Mouse (Mus musculus) R1 (cell line): Measurements from ENCODE around the gene Trim58.

Experiments
- DNase-seq: peaks from one replicate; pipeline ENCODE4 v3.0.0-alpha.2; 2018; ENCODE audit warnings: low read depth, low spot score

Gene Trim58

GRCm38 (mm10) chr11:58640272-58640867 is at the start of gene Trim58:
Gene Trim58, plus strand, starts transcription at chr11:58640465.
- DNase-seq: no peak

- no peak for DNase-seq
Observed at GRCm38 (mm10) chr11:58594814-58595213, 45.5 kb upstream of the Trim58 start, which contains the start of gene Olfr324. Gene Olfr324, plus strand, starts transcription at chr11:58595114.

GRCm38 (mm10) chr11:58597837-58598236 is 42.4 kb upstream of the Trim58 start:
- DNase-seq: no peak

- peak; percentile 14 for DNase-seq
Observed at GRCm38 (mm10) chr11:58602062-58602461, 38.2 kb upstream of the Trim58 start.

- DNase-seq: peak; percentile 71
Observed at GRCm38 (mm10) chr11:58602800-58603560, 37.3 kb upstream of the Trim58 start.

GRCm38 (mm10) chr11:58604688-58605087 is 35.6 kb upstream of the Trim58 start:
- no peak for DNase-seq

GRCm38 (mm10) chr11:58605228-58605627 is 35.0 kb upstream of the Trim58 start:
- DNase-seq: no peak

- no peak for DNase-seq
Observed at GRCm38 (mm10) chr11:58606177-58606919, 33.9 kb upstream of the Trim58 start.

- DNase-seq: no peak
Observed at GRCm38 (mm10) chr11:58607030-58607429, 33.2 kb upstream of the Trim58 start.

- DNase-seq: no peak
Observed at GRCm38 (mm10) chr11:58613359-58613758, 26.9 kb upstream of the Trim58 start.

DNA sequence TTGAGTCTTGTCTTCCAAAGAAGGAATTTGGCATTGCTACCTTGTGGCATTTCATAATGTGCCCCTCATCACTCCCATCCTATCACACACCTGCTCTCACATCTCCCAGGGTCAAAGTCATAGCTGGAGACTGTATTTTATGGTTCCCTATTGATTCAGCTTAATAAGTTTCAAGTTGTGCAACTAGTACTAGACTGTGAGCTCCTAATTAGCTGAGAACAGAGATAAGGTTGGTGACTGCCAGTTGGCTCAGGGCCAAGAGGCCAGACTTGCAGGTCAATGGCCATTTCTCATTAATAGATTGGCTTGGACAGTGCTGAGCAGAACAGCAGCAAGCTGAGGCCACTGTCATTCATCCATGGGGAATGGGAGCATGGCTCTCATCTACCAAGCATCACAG is 25.7 kb upstream of the Trim58 start:
- no peak for DNase-seq

- no peak for DNase-seq
Observed at GRCm38 (mm10) chr11:58615975-58616374, 24.3 kb upstream of the Trim58 start, which contains the start of gene 2210407C18Rik. Gene 2210407C18Rik, minus strand, starts transcription at chr11:58616075.

DNA sequence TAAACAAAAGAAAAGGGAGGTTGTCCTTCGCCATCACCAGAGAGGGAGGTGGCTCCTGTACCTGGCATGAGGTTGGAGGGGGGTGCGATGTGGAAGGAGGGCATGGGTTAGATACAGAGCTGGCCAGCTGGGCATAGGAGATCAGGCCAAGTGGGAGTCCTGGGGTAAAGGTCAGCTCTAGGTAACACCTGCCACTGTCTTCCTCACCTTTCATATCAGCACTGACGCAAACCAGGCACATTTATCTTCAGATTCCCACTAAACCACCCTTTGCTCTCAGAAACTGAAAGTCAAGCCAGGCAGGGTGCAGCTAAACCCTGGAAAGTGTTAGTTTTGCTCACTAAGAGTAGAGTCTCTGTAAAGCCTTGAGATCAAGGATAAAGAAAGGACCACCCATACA is 21.9 kb upstream of the Trim58 start:
- DNase-seq: no peak

- DNase-seq: no peak
Observed at GRCm38 (mm10) chr11:58618793-58619192, 21.5 kb upstream of the Trim58 start.

- no peak for DNase-seq
Observed at GRCm38 (mm10) chr11:58626146-58626545, 14.1 kb upstream of the Trim58 start.

DNA sequence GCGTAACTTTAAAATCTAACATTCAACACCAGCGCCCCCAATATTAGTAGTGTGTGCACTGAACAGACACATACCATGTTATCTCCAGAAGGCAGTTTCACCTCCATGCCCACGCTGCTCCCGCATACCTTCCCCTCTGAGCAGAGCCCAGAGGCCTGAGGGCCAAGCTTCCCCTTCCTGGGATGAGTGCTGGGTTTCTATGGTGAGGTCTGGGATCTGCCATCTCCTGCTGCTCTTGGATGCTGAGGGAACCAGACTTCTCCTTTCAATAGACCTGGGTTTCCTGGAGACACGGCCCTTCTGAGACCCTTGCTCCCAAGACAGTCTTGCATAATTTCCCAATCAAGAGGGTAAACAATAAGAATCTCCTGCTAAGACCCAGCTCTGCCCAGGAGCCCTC is 9.9 kb upstream of the Trim58 start, which contains the start of gene Olfr323:
TSS of gene Olfr323 (minus strand) at position 101 of the 400 bp plus-strand sequence.
- no peak for DNase-seq

- no peak for DNase-seq
Observed at GRCm38 (mm10) chr11:58634878-58635277, 5.4 kb upstream of the Trim58 start.

- peak; percentile 57 for DNase-seq
Observed at GRCm38 (mm10) chr11:58636376-58636977, 3.8 kb upstream of the Trim58 start.

- DNase-seq: no peak
Observed at GRCm38 (mm10) chr11:58638176-58638701, 2.0 kb upstream of the Trim58 start.

DNA sequence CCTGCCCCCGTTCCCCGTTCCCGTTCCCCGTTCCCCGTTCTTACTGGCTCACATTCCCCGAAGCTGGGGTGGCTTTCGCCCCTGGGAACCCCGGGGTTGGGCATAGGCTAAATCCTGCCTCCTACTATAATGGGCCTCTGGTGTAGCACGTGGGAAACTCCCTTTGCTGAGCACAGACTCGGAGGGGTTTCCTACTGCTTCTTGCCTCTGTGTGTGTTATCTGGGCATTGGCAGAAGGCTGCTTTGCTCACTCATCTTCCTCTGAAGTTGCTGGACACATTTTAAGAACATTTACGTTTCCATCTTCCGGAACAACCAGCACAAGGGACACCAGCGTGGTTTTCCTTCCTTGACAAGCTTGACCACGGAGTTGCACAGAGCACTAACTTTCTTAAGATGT is 792 bp downstream of the Trim58 start:
- no peak for DNase-seq

- DNase-seq: no peak
Observed at GRCm38 (mm10) chr11:58641638-58642358, 1.5 kb downstream of the Trim58 start.
